Mouse (Mus musculus) heart, embryonic 12.5 days (tissue): ENCODE measurements at regions not wholly inside any gene's neighbourhood (a gene's known extent, or its start where the extent isn't known, plus 50 kb on each side); places are given as distances from the start of the nearest gene placed in this dataset.

Source experiments
- ATAC-seq: fragments of 200-750 bp; cut with Nextera tagmentation; 2 replicates; pipeline ENCODE4 v1.8.0; 2017; ENCODE audit warnings: moderate TSS enrichment, moderate library complexity; ENCODE audit not compliant: insufficient number of reproducible peaks, low FRiP score
- H3K27ac ChIP-seq: fragments of 300-500 bp; sonication (generic); 2 replicates; pipeline ENCODE4 v1.5.1; 2016; ENCODE audit warnings: mild to moderate bottlenecking, moderate library complexity; ENCODE audit not compliant: poor library complexity, severe bottlenecking
- H3K27me3 ChIP-seq: fragments of 300-500 bp; sonication (generic); replicated peaks from 2 replicates; pipeline ENCODE4 v1.6.1; 2016; ENCODE audit warnings: mild to moderate bottlenecking, moderate library complexity
- H3K36me3 ChIP-seq: fragments of 300-500 bp; sonication (generic); 2 replicates; pipeline ENCODE4 v1.6.1; 2016; ENCODE audit warnings: mild to moderate bottlenecking, moderate library complexity
- H3K4me1 ChIP-seq: fragments of 300-500 bp; sonication (generic); replicated peaks from 2 replicates; pipeline ENCODE4 v1.6.1; 2016; ENCODE audit warnings: mild to moderate bottlenecking
- H3K4me2 ChIP-seq: fragments of 300-500 bp; sonication (generic); 2 replicates; pipeline ENCODE4 v1.6.1; 2016; ENCODE audit warnings: mild to moderate bottlenecking, moderate library complexity
- H3K4me3 ChIP-seq: fragments of 300-500 bp; sonication (generic); 2 replicates; pipeline ENCODE4 v1.5.1; 2016; ENCODE audit warnings: mild to moderate bottlenecking
- H3K9ac ChIP-seq: fragments of 300-500 bp; sonication (generic); 2 replicates; pipeline ENCODE4 v1.6.1; 2016; ENCODE audit warnings: mild to moderate bottlenecking, moderate library complexity
- H3K9me3 ChIP-seq: fragments of 300-500 bp; sonication (generic); replicated peaks from 2 replicates; pipeline ENCODE4 v1.6.1; 2016; ENCODE audit warnings: mild to moderate bottlenecking, moderate library complexity
- WGBS: fragments of 180-500 bp; shearing (Covaris S2); methylation state at CpG from one replicate; pipeline ENCODE4 v1.1.7; 2016; 5-methylcytosine and 5-hydroxymethylcytosine counted together

DNA sequence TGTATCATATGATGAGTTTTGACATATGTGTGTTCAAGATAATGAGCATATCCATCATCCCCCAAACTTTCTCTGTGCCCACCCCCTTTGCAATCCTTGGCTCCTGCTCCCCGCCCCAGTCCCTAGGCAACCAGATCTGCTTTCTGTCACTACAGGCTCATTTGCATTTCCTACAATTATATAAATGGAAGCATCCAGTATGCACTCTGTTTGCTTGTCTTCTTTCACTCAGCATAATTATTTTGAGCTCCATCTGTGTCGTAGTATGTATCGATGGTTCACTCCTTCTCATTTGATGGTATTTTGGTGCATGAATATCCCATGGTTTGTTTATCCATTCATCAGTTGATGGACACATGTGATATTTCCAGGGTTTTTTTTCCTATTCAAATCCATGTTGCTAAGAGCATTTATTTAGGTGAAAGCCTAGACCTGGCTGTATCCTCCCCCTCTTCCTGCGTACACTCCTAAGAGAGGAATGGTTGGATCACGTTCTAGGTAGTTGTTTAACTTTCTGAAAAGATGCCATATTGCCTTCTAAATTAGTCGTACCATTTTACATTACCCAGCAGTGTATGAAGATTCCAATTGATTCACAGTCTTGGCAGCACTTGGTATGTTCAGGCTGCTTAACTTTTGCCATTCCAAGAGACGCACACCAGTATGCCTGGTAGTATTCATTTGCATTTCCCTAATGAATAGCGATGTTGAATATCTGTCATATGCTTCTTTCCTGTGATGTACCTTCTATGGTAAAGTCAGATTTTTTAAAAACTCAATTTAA lies 127.1 kb upstream of the Gm4791 start:
- Histone ChIP-seq H3K9me3 (no peaks in the 10 kb centered on the region), H3K27me3 (no peaks in the 10 kb centered on the region), H3K4me2 (no peak overlapping the region), H3K36me3 (no peaks in the 10 kb centered on the region), H3K9ac (no peak overlapping the region), H3K27ac (no peak overlapping the region), H3K4me3 (no peak overlapping the region), H3K4me1 (no peaks in the 10 kb centered on the region)
- ATAC-seq: no peak
- WGBS: 84% methylated on average over 8 of the region's 8 CpGs

DNA sequence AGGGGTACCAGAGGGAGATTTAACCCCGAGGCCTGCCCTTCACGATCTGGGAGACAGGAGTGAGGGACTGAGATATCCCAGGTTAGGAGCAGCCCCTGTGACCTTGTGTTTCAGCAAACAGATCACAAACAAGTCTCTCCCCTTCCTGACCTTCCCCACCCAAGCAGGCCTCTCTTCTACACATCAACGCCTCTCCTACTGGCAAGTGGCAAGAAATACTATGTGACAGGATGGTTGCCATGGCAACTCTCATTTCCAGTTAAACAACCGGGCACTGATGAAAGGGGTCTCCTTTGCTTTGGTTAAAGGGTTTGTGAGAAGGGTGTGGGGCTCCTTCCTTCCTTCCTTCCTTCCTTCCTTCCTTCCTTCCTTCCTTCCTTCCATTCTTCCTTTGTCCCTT lies 134.6 kb upstream of the Gm4791 start:
- no peaks in the 10 kb centered on the region for H3K9me3 ChIP-seq
- no peaks in the 10 kb centered on the region for H3K36me3 ChIP-seq
- WGBS: 21% methylated on average over 4 of the region's 4 CpGs
- no peak overlapping the region for H3K9ac ChIP-seq
- no peak overlapping the region for H3K4me3 ChIP-seq
- ATAC-seq: no peak
- H3K4me1 ChIP-seq: no peaks in the 10 kb centered on the region
- H3K4me2 ChIP-seq: no peak overlapping the region
- H3K27me3 ChIP-seq: no peaks in the 10 kb centered on the region
- H3K27ac ChIP-seq: no peak overlapping the region

DNA sequence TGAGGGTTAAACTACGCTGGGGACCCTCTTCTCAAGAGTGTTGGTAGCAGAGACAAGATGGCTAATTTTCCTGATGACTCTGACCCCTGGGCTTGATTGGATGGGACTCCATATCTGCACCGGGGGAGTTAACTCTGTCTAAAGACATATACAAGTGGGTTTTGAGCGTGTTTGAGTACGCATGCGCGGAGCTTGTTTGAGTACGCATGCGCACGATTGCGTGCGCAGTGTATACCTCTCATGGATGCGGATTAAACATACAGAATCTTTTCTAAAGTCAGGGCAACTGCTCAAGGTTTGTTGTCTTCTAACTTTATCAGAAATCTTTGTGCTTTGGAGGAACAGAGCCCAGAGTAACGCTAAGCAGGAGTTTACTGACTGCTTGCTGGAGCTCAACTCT lies 146.8 kb upstream of the Gm4791 start:
- Histone ChIP-seq H3K9me3 (no peaks in the 10 kb centered on the region), H3K27ac (no peak overlapping the region), H3K27me3 (no peaks in the 10 kb centered on the region), H3K36me3 (no peaks in the 10 kb centered on the region), H3K4me2 (no peak overlapping the region), H3K4me1 (no peaks in the 10 kb centered on the region), H3K4me3 (no peak overlapping the region), H3K9ac (no peak overlapping the region)
- 88% methylated on average over 13 of the region's 13 CpGs for WGBS
- no peak for ATAC-seq

DNA sequence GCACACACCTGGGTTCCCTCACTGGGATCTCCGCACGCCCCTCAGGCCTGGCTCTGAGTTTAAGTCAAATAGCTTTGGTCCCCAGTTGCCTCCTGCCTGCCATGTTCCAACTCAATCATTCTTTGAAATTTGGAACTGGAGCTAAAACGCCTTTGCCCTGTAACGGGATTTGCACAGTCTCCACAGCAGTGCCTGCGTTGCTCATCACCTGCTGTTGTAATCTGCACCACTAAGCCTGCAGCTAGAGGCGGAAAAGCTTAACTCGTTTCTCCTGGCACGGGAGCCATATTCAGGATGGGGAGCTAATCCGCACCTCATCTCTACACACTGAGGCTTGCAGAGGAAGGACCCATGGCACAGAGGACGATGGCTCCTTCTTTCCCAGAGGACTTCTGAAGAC lies 147.2 kb upstream of the Gm4791 start:
- ATAC-seq: no peak
- WGBS: 76% methylated on average over 10 of the region's 10 CpGs

GRCm38 (mm10) chr9:46845276-46845675 lies 153.3 kb upstream of the Gm4791 start:
- no peak overlapping the region for H3K4me3 ChIP-seq
- H3K4me2 ChIP-seq: no peak overlapping the region
- WGBS: 26% methylated on average over 3 of the region's 3 CpGs
- H3K4me1 ChIP-seq: no peaks in the 10 kb centered on the region
- H3K27me3 ChIP-seq: peaks cover 16% of the 10 kb centered on the region
- no peak overlapping the region for H3K27ac ChIP-seq
- ATAC-seq: no peak
- H3K36me3 ChIP-seq: no peaks in the 10 kb centered on the region
- no peak overlapping the region for H3K9ac ChIP-seq
- H3K9me3 ChIP-seq: no peaks in the 10 kb centered on the region

More for the DNA sequence above, 147.2 kb upstream of the Gm4791 start:
- Histone ChIP-seq H3K36me3 (no peaks in the 10 kb centered on the region), H3K4me2 (no peak overlapping the region), H3K4me1 (no peaks in the 10 kb centered on the region), H3K9me3 (no peaks in the 10 kb centered on the region), H3K27me3 (no peaks in the 10 kb centered on the region), H3K4me3 (no peak overlapping the region), H3K9ac (no peak overlapping the region), H3K27ac (no peak overlapping the region)

GRCm38 (mm10) chr9:46843781-46844180 lies 154.8 kb upstream of the Gm4791 start:
- Histone ChIP-seq H3K27me3 (peaks cover 16% of the 10 kb centered on the region), H3K4me3 (no peak overlapping the region), H3K4me2 (no peak overlapping the region), H3K9ac (no peak overlapping the region), H3K9me3 (no peaks in the 10 kb centered on the region), H3K27ac (no peak overlapping the region), H3K4me1 (no peaks in the 10 kb centered on the region), H3K36me3 (no peaks in the 10 kb centered on the region)
- ATAC-seq: no peak
- 88% methylated on average over 7 of the region's 7 CpGs for WGBS

- no peak for ATAC-seq
- WGBS: 73% methylated on average over 6 of the region's 6 CpGs
These were observed 157.0 kb upstream of the Gm4791 start for GRCm38 (mm10) chr9:46841571-46841970.

GRCm38 (mm10) chr9:46835261-46835660 lies 163.3 kb upstream of the Gm4791 start:
- Histone ChIP-seq H3K27me3 (peaks cover 9% of the 10 kb centered on the region; the same call in 1 of the 2 replicates), H3K27ac (no peak overlapping the region), H3K9ac (no peak overlapping the region), H3K9me3 (no peaks in the 10 kb centered on the region), H3K36me3 (no peaks in the 10 kb centered on the region), H3K4me3 (no peak overlapping the region), H3K4me2 (no peak overlapping the region), H3K4me1 (no peaks in the 10 kb centered on the region)
- WGBS: 34% methylated on average over 7 of the region's 7 CpGs
- no peak for ATAC-seq

More at GRCm38 (mm10) chr9:46841571-46841970, 157.0 kb upstream of the Gm4791 start:
- no peaks in the 10 kb centered on the region for H3K9me3 ChIP-seq
- H3K4me2 ChIP-seq: no peak overlapping the region
- no peak overlapping the region for H3K4me3 ChIP-seq
- no peaks in the 10 kb centered on the region for H3K4me1 ChIP-seq
- H3K9ac ChIP-seq: no peak overlapping the region
- H3K36me3 ChIP-seq: no peaks in the 10 kb centered on the region
- H3K27ac ChIP-seq: no peak overlapping the region
- H3K27me3 ChIP-seq: peaks cover 16% of the 10 kb centered on the region

- Histone ChIP-seq H3K4me2 (no peak overlapping the region), H3K4me3 (no peak overlapping the region), H3K4me1 (no peaks in the 10 kb centered on the region), H3K27me3 (peaks cover 15% of the 10 kb centered on the region; the same call in 1 of the 2 replicates), H3K36me3 (no peaks in the 10 kb centered on the region), H3K9ac (no peak overlapping the region), H3K27ac (no peak overlapping the region), H3K9me3 (no peaks in the 10 kb centered on the region)
- ATAC-seq: no peak
- WGBS: 50% methylated on average over 15 of the region's 15 CpGs
These were observed 167.6 kb upstream of the Gm4791 start for GRCm38 (mm10) chr9:46830746-46831560.

DNA sequence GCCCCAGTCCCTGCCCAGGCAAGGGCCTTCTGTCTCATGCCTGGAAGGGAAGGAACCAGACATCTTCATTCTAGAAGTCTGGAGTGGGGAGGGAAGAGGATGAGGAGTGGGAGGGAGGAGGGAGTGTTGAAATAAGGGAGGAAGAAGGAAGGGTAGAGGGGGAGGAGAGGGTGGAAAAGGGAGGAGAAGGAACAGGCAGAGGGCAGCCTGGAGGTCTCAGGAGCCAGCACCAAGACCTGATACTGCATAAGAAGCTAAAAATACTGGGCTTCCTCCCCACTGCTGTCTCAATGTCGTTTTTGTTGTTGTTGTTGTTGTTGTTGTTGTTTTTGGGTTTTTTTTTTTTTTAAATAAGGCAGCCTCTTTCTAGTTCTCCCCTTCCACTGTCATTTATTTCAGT lies 168.2 kb upstream of the Gm4791 start:
- H3K4me2 ChIP-seq: no peak overlapping the region
- no peak overlapping the region for H3K4me3 ChIP-seq
- peaks cover 14% of the 10 kb centered on the region; the same call in 1 of the 2 replicates for H3K27me3 ChIP-seq
- H3K27ac ChIP-seq: no peak overlapping the region
- ATAC-seq: no peak
- WGBS: 5% methylated on average over 1 of the region's 1 CpGs
- H3K9me3 ChIP-seq: no peaks in the 10 kb centered on the region
- H3K36me3 ChIP-seq: no peaks in the 10 kb centered on the region
- H3K4me1 ChIP-seq: no peaks in the 10 kb centered on the region
- no peak overlapping the region for H3K9ac ChIP-seq

GRCm38 (mm10) chr9:46824703-46825102 lies 173.8 kb upstream of the Gm4791 start:
- H3K9me3 ChIP-seq: no peaks in the 10 kb centered on the region
- no peak overlapping the region for H3K4me2 ChIP-seq
- no peak overlapping the region for H3K4me3 ChIP-seq
- no peak for ATAC-seq
- 59% methylated on average over 4 of the region's 4 CpGs for WGBS
- H3K27me3 ChIP-seq: peaks cover 18% of the 10 kb centered on the region; the same call in 1 of the 2 replicates
- H3K36me3 ChIP-seq: no peaks in the 10 kb centered on the region
- H3K9ac ChIP-seq: no peak overlapping the region
- H3K27ac ChIP-seq: no peak overlapping the region
- H3K4me1 ChIP-seq: no peaks in the 10 kb centered on the region
